Mouse (Mus musculus) lung, postnatal 0 days (tissue): Measurements from ENCODE around the gene 2300009A05Rik.

Source experiments
- CTCF ChIP-seq: IDR thresholded peaks from 2 replicates; pipeline ENCODE4 v1.5.1; 2016; ENCODE audit warnings: antibody characterized with exemption, mild to moderate bottlenecking
- EP300 ChIP-seq: IDR thresholded peaks from 2 replicates; pipeline ENCODE4 v1.6.1; 2016; ENCODE audit warnings: antibody characterized with exemption, mild to moderate bottlenecking, control low read depth

DNA sequence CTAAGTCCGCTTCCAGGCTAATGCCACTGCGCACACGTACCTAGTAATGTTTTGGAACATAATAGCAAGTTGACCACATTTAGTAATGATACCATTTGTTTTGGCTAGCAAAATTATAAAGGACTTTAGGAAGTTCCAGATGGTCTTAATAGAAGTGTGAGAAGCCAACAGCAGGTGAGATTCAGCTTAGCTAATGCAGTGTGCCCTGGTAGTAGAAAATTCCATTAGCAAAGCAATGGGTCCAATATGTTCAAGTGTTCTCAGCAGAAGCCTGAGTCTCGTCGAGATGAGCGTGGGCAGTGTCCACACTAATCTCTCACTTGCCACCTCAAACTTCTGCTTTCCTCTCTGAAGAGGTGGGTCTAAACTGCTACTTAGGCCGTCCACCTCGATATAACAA is 49.0 kb downstream of the 2300009A05Rik start:
- no peak for TF ChIP-seq CTCF
- TF ChIP-seq EP300 = no peak
